14 mouse cellular contexts compared by ENCODE assay signal in genomic region chr14:60531766-60532165, GRCm38 (mm10).
A peak's percentile ranks its signal among the peaks of the same experiment; 100 is the strongest.
DNase-seq lines count a peak whose midpoint lies in the region; ATAC-seq and TF ChIP-seq lines count a peak whose summit lies in the region.
"Had no signal": no experiment of that assay in that cellular context is flagged by ENCODE, and none has a peak within 500 bp of the region (broad histone marks: within the 10 kb centered on the region; RNA-seq: fewer than 3 reads in every experiment).

No protein-coding gene starts in this region.

- DNase-seq in heart, adult 11 months, result peak; percentile 73
- no peak for DNase-seq in heart, embryonic 10.5 days (ENCODE audit: low spot score)
- DNase-seq in left cerebral cortex, adult 2 months (ENCODE audit: extremely low spot score in 1 of 2, low spot score in 2 of 2), result no peak
- no peak for DNase-seq in left cerebral cortex, adult 18-20 months (ENCODE audit: low spot score in 2 of 2)
- peak; percentile 28 for DNase-seq in A20 (ENCODE audit: low read depth, low spot score)
- no peak for DNase-seq in Patski (ENCODE audit: low read depth, low spot score)
- no peak for DNase-seq in embryo, embryonic 10 days (ENCODE audit: low spot score)
- no peak for DNase-seq in testis, postnatal 14 days (ENCODE audit: low spot score)
- DNase-seq: adrenal gland, postnatal 10 days; cerebellum, adult 11 months; cerebellum, postnatal 14 days; kidney, postnatal 10 days had no signal

- in situ Hi-C loops in Patski (cut with MboI; ENCODE audit: low pct_unique_long_range_greater_than_20kb), result loop anchor here (10.0 kb wide), 1 partner anchor 63 kb away; no protein-coding TSS in a partner anchor

- H3K27me3 ChIP-seq in heart, embryonic 10.5 days (ENCODE audit: insufficient read depth, poor library complexity, severe bottlenecking), result no peaks in the 10 kb centered on the region
- H3K27me3 ChIP-seq in Patski, result peaks cover 4% of the 10 kb centered on the region
- H3K27me3 ChIP-seq: heart, embryonic 13.5 days; neural tube, embryonic 13.5 days had no signal

- H3K27ac ChIP-seq in heart, embryonic 10.5 days, result no peak overlapping the region
- no peak overlapping the region for H3K27ac ChIP-seq in left cerebral cortex, adult 2 months
- H3K27ac ChIP-seq: heart, embryonic 13.5 days; neural tube, embryonic 13.5 days had no signal

- intact Hi-C loops in left cerebral cortex, adult 2 months (cut with DNase I), result no loop called here

- H3K4me1 ChIP-seq in heart, embryonic 10.5 days, result peaks cover 23% of the 10 kb centered on the region

- no peaks in the 10 kb centered on the region for H3K9me3 ChIP-seq in heart, embryonic 10.5 days
- H3K9me3 ChIP-seq: heart, embryonic 13.5 days; neural tube, embryonic 13.5 days had no signal

- no peak overlapping the region for H3K4me3 ChIP-seq in heart, embryonic 10.5 days
- no peak overlapping the region for H3K4me3 ChIP-seq in left cerebral cortex, adult 2 months
- H3K4me3 ChIP-seq: heart, embryonic 13.5 days; neural tube, embryonic 13.5 days had no signal

- TF ChIP-seq CTCF in left cerebral cortex, adult 2 months (IDR thresholded peaks at IDR 0.05), result peak; percentile 17
- TF ChIP-seq CTCF in Patski (IDR thresholded peaks at IDR 0.05), result peak; percentile 38

- POLR2A ChIA-PET in Patski (lab: Charles Lee), result no interaction called here

- ATAC-seq in Patski, result no peak

- CTCF ChIA-PET in Patski (lab: Charles Lee), result no interaction called here

- no peaks in the 10 kb centered on the region for H3K36me3 ChIP-seq in heart, embryonic 10.5 days
- H3K36me3 ChIP-seq: heart, embryonic 13.5 days; neural tube, embryonic 13.5 days had no signal

Comparison
In these comparisons a context has a peak if more than half of its experiments do, and no peak if none do; other contexts are left out.
1. DNase-seq: peak in heart, adult 11 months (single experiment) and A20 (single experiment); none in heart, embryonic 10.5 days (single experiment), left cerebral cortex, adult 2 months (0 of 2), left cerebral cortex, adult 18-20 months (0 of 2), Patski (single experiment), embryo, embryonic 10 days (single experiment) and testis, postnatal 14 days (single experiment).